Mouse (Mus musculus) olfactory bulb, adult 2 months (tissue): ENCODE results near the gene Eps8l1.

Source experiments
- CTCF ChIP-seq: fragments of 200-500 bp; IDR thresholded peaks from 2 replicates; pipeline ENCODE4 v1.5.1; 2012; ENCODE audit warnings: low read depth, mild to moderate bottlenecking, low read length, moderate library complexity; ENCODE audit not compliant: insufficient read depth
- POLR2A ChIP-seq: fragments of 200-500 bp; IDR thresholded peaks from 2 replicates; pipeline ENCODE4 v1.6.1; 2012; ENCODE audit warnings: mild to moderate bottlenecking, low read depth, low read length, moderate library complexity; ENCODE audit not compliant: insufficient read depth

DNA sequence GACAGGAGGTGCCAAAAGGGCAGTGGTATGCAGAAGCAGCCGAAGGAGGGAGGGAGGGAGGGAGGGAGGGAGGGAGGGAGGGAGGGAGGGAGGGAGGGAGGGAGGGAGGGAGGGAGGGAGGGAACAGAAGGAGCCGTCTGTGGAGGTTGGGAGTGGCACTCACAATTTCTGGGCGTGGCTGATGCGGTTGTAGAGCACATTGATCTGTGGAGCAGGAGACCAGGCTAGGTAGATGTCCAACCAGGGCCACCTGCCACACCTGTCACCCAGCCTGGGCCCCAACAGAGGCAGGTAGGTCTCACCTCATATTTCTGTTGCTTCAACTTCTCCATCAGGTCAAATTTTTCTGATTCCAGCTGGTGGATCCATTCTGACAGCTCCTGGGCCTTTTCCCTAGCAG lies 46.7 kb downstream of the Eps8l1 start:
- TF ChIP-seq CTCF: no peak
- no peak for TF ChIP-seq POLR2A
